Mouse (Mus musculus) midbrain, embryonic 15.5 days (tissue): ENCODE results near the gene Map3k6. TPM values are rescaled to one million over a fixed set of nuclear protein-coding genes. Genes with fewer than 3 reads are reported as not detected.

ENCODE experiments used
- ATAC-seq: fragments of 200-750 bp; cut with Nextera tagmentation; replicated peaks from 2 replicates; pipeline ENCODE4 v1.8.0; 2017; ENCODE audit warnings: moderate TSS enrichment
- H3K27ac ChIP-seq: fragments of 300-500 bp; sonication (generic); 2 replicates; pipeline ENCODE4 v1.5.1; 2015; ENCODE audit warnings: mild to moderate bottlenecking, inconsistent platforms
- H3K27me3 ChIP-seq: fragments of 300-500 bp; sonication (generic); replicated peaks from 2 replicates; pipeline ENCODE4 v1.6.1; 2015; ENCODE audit warnings: inconsistent platforms
- H3K36me3 ChIP-seq: fragments of 300-500 bp; sonication (generic); replicated peaks from 2 replicates; pipeline ENCODE4 v1.6.1; 2015; ENCODE audit warnings: inconsistent platforms
- H3K4me1 ChIP-seq: fragments of 300-500 bp; sonication (generic); 2 replicates; pipeline ENCODE4 v1.6.1; 2015; ENCODE audit warnings: inconsistent platforms
- H3K4me2 ChIP-seq: fragments of 300-500 bp; sonication (generic); 2 replicates; pipeline ENCODE4 v1.6.1; 2015; ENCODE audit warnings: inconsistent platforms, mild to moderate bottlenecking, moderate library complexity
- H3K4me3 ChIP-seq: fragments of 300-500 bp; sonication (generic); 2 replicates; pipeline ENCODE4 v1.5.1; 2015; ENCODE audit warnings: mild to moderate bottlenecking, inconsistent platforms
- H3K9ac ChIP-seq: fragments of 300-500 bp; sonication (generic); 2 replicates; pipeline ENCODE4 v1.6.1; 2015; ENCODE audit warnings: mild to moderate bottlenecking, inconsistent platforms
- H3K9me3 ChIP-seq: fragments of 300-500 bp; sonication (generic); 2 replicates; pipeline ENCODE4 v1.6.1; 2016; ENCODE audit warnings: inconsistent platforms
- WGBS: fragments of 180-500 bp; shearing (Covaris S2); methylation state at CpG from one replicate; pipeline ENCODE4 v1.1.7; 2015; ENCODE audit warnings: mixed read lengths; 5-methylcytosine and 5-hydroxymethylcytosine counted together
- polyA plus RNA-seq: library from polyadenylated mRNA; unstranded; fragments of >200 nt; fragmentation: Nextera tagmentation; extraction: Ambion mirVana; gene quantifications from 2 replicates; pipeline ENCODE4 v1.2.1, GENCODE M21; 2015

Map3k6 gene
- polyA plus RNA-seq: 1.6 and 2.0 TPM in 2 replicates

DNA sequence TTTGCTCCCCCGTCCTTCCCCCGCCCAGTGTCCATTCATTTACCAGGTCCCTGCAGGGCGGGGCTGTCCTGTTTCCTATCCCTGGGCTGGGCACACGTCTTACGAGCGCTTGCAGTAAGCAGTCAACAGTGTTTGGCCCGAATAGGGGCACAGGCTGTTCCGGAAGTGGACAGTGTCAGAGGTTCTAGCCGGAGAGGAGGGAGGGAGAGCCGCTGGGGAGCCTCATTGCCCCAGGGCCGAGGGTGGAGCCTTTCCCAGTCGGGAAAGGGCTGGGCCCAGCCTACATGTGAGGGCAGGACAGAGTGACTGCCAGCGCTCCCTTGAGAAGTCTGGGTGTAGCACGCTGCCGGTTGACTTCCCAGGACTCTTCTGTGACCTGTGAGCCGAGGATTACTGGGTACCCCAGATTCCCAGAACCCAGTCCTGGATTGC is at the start of gene Map3k6:
Gene Map3k6, plus strand, starts transcription at position 329 of the 432 bp plus-strand sequence.
- H3K9me3 ChIP-seq: no peaks in the 10 kb centered on the region
- H3K36me3 ChIP-seq: no peaks in the 10 kb centered on the region
- H3K4me2 ChIP-seq: peak within 1 kb of the TSS; percentile 74
- 9% methylated on average over 16 of the region's 16 CpGs for WGBS
- H3K27ac ChIP-seq: no peak within 1 kb of the TSS
- peak within 1 kb of the TSS; percentile 49 for H3K4me3 ChIP-seq
- 0 out of 2 replicates have a peak, but pooled peaks have one; percentile 21 for ATAC-seq
- H3K4me1 ChIP-seq: peaks cover 11% of the 10 kb centered on the region
- H3K27me3 ChIP-seq: peaks cover 50% of the 10 kb centered on the region
- peak within 1 kb of the TSS; percentile 36; the same call in 1 of the 2 replicates for H3K9ac ChIP-seq

- H3K27me3 ChIP-seq: no peaks in the 10 kb centered on the region
- no peak overlapping the region for H3K27ac ChIP-seq
- H3K36me3 ChIP-seq: peaks cover 11% of the 10 kb centered on the region; the same call in 1 of the 2 replicates
- peaks cover 38% of the 10 kb centered on the region for H3K4me1 ChIP-seq
- no peak overlapping the region for H3K4me2 ChIP-seq
- no peak for ATAC-seq
- 90% methylated on average over 11 of the region's 11 CpGs for WGBS
- no peak overlapping the region for H3K9ac ChIP-seq
- no peaks in the 10 kb centered on the region for H3K9me3 ChIP-seq
- H3K4me3 ChIP-seq: no peak overlapping the region
Observed at GRCm38 (mm10) chr4:133194482-133194881, 46.1 kb upstream of the Map3k6 start.

DNA sequence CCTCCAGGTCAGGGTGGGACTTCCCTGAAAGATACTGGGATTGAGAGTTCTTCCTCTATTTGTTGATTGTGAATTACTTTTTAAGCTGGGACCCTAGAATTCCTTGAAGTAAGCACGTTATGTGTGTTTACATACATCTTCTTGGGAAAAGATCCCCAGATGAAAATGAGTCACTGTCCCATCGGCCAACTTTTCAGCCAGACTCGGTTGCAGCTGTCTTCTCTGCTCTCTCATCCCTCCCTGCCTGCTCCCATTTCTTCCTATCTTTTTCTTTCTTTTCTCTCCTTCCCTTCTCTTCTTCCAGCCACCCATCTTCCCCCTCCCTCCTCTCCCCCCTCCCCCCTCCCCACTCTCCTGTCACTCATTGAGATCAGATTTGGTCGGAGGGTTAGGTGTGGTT is 45.6 kb upstream of the Map3k6 start:
- no peak overlapping the region for H3K4me2 ChIP-seq
- peaks cover 43% of the 10 kb centered on the region for H3K4me1 ChIP-seq
- no peak for ATAC-seq
- H3K36me3 ChIP-seq: peaks cover 11% of the 10 kb centered on the region; the same call in 1 of the 2 replicates
- no peak overlapping the region for H3K4me3 ChIP-seq
- no peak overlapping the region for H3K27ac ChIP-seq
- H3K9me3 ChIP-seq: no peaks in the 10 kb centered on the region
- WGBS: 69% methylated on average over 4 of the region's 4 CpGs
- no peaks in the 10 kb centered on the region for H3K27me3 ChIP-seq
- no peak overlapping the region for H3K9ac ChIP-seq

DNA sequence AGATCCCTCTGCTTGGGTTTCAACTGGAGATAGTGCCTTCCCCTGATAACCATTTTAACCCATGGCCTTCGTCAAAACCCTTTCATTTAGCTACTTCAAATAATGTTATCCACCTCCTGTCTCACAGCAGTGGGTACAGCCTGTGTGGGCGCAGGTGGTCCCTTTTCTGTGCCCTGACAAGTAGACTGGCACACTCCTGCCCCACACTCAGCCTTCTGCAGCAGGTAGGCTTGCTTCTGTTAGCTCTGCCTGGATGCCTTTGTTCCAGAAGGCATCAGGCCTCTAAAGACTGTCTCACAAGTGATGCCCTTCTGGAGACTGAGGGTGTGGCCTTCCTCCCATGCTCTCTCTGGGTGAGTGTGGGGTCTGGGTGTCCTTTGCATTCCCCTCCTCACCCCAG is 44.5 kb upstream of the Map3k6 start:
- Histone ChIP-seq H3K27me3 (no peaks in the 10 kb centered on the region), H3K36me3 (peaks cover 11% of the 10 kb centered on the region; the same call in 1 of the 2 replicates), H3K4me2 (no peak overlapping the region), H3K27ac (peak overlapping the region; percentile 84), H3K4me3 (no peak overlapping the region), H3K4me1 (peaks cover 54% of the 10 kb centered on the region), H3K9ac (no peak overlapping the region), H3K9me3 (no peaks in the 10 kb centered on the region)
- ATAC-seq: no peak
- 82% methylated on average over 2 of the region's 2 CpGs for WGBS

- Histone ChIP-seq H3K27me3 (no peaks in the 10 kb centered on the region), H3K27ac (peak overlapping the region; percentile 84), H3K4me3 (no peak overlapping the region), H3K4me1 (peaks cover 57% of the 10 kb centered on the region), H3K36me3 (peaks cover 8% of the 10 kb centered on the region; the same call in 1 of the 2 replicates), H3K9ac (no peak overlapping the region), H3K9me3 (no peaks in the 10 kb centered on the region), H3K4me2 (no peak overlapping the region)
- peak; percentile 45; the same call in 1 of the 2 replicates for ATAC-seq
- WGBS: 10% methylated on average over 7 of the region's 7 CpGs
Observed at GRCm38 (mm10) chr4:133196852-133197251, 43.8 kb upstream of the Map3k6 start.

- peak; percentile 19 for ATAC-seq
- Histone ChIP-seq H3K27me3 (no peaks in the 10 kb centered on the region), H3K4me3 (no peak overlapping the region), H3K4me2 (no peak overlapping the region), H3K4me1 (peaks cover 57% of the 10 kb centered on the region), H3K36me3 (peaks cover 5% of the 10 kb centered on the region; the same call in 1 of the 2 replicates), H3K9ac (no peak overlapping the region; the same call in 1 of the 2 replicates), H3K9me3 (no peaks in the 10 kb centered on the region), H3K27ac (peak overlapping the region; percentile 84)
- WGBS: 6% methylated on average over 5 of the region's 5 CpGs
Observed at GRCm38 (mm10) chr4:133197355-133197754, 43.3 kb upstream of the Map3k6 start.

DNA sequence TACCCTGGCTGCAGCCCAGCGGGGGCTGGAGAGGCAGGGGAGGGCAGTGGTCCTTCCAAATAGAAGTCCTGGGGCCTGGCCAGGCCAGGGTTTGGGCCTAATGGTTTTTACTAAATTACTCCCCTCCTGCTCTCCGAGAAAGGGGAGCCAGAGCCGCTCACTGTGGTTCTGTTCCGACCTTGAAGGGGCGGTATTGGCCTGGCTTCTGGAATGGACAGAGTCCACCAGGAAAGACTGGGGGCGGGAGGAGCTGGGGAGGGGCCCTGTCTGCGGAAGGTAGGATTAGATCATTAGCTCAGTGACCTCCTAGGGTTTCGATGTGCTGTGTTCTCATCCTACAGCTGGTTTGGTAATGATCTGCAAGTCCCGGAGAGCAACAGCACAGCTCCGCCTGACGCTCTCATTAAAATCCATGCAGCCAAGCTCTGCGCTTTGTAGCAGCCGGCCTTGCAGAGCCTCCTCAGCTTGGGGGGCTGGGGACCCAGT is 42.8 kb upstream of the Map3k6 start:
- peak; percentile 50; the same call in 1 of the 2 replicates for ATAC-seq
- peak overlapping the region; percentile 84 for H3K27ac ChIP-seq
- H3K4me2 ChIP-seq: no peak overlapping the region
- peaks cover 57% of the 10 kb centered on the region for H3K4me1 ChIP-seq
- H3K36me3 ChIP-seq: peaks cover 3% of the 10 kb centered on the region; the same call in 1 of the 2 replicates
- H3K9me3 ChIP-seq: no peaks in the 10 kb centered on the region
- 11% methylated on average over 13 of the region's 13 CpGs for WGBS
- H3K4me3 ChIP-seq: no peak overlapping the region
- H3K9ac ChIP-seq: no peak overlapping the region; the same call in 1 of the 2 replicates
- H3K27me3 ChIP-seq: no peaks in the 10 kb centered on the region

DNA sequence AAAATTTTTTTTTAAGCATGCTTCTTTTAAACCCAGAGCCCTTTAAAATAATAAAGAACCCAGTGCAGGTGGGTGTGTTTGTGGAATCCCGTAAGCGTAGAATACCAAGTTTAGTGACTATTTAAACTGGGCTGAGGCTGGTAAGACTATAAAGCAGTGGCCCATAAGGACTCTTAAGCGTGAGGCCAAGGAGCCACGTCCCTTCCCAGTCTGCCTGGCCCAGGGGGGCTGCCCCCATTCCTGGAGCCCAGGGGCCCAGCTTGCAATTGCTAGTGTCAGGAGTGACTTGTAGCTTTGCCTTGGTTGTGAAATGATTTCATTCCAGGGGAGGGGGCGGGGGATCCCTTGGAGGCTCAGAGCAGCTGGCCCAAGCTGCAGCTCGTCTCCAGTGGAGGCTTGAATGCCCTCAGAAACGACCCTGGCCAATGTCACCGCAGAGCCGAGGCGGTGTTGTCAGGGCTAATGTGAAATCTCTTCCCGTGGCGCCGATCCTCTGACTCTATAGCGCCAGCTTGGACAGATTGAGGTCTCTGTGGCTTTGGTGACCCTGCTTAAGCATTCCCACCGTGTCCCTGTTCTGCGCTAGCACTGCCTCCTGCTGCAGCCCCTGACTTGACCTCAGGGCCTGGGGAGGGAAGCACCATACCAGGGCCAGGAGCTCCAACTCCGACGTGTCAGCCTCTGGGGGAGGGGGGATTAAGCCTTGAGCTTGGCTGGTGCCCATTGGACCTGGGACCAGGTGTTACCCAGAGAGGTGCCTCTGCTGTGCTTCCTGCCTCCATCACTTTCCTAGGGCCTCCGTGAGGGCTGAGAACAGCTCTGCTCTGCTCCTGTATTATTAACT is 42.1 kb upstream of the Map3k6 start:
- peaks cover 2% of the 10 kb centered on the region; the same call in 1 of the 2 replicates for H3K36me3 ChIP-seq
- H3K9me3 ChIP-seq: no peaks in the 10 kb centered on the region
- H3K4me2 ChIP-seq: no peak overlapping the region
- no peaks in the 10 kb centered on the region for H3K27me3 ChIP-seq
- H3K4me1 ChIP-seq: peaks cover 59% of the 10 kb centered on the region
- H3K9ac ChIP-seq: 0 out of 2 replicates have a peak overlapping the region, but pooled peaks have one; percentile 2
- WGBS: 17% methylated on average over 19 of the region's 19 CpGs
- peak overlapping the region; percentile 84 for H3K27ac ChIP-seq
- no peak overlapping the region for H3K4me3 ChIP-seq
- ATAC-seq: no peak; the same call in 1 of the 2 replicates

GRCm38 (mm10) chr4:133199743-133200142 is 40.9 kb upstream of the Map3k6 start:
- Histone ChIP-seq H3K4me1 (peaks cover 68% of the 10 kb centered on the region), H3K9ac (no peak overlapping the region), H3K27me3 (no peaks in the 10 kb centered on the region), H3K27ac (no peak overlapping the region), H3K9me3 (no peaks in the 10 kb centered on the region), H3K36me3 (no peaks in the 10 kb centered on the region; the same call in 1 of the 2 replicates), H3K4me2 (no peak overlapping the region), H3K4me3 (no peak overlapping the region)
- ATAC-seq: no peak
- WGBS: 74% methylated on average over 6 of the region's 6 CpGs

DNA sequence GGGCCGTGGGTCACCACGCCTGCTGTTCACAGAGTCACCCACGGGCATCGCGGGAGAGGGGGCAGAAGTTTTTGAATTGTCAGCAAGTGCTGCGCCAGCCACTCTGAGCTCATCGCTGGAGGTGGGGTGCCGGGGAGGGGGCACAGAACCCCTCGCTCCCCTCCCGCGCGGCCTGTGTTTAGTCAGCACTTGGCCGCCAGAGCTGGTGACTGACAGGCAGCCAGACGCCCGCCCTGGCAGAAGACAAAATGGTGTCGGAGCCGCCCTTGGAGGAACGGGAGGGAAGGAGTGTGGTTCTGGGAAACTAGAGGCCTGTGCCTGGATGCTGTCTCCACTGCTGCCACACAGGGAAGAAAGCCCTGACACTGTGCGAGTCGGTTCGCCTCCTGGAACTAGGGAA is 40.3 kb upstream of the Map3k6 start:
- Histone ChIP-seq H3K4me2 (no peak overlapping the region), H3K4me3 (no peak overlapping the region), H3K9ac (no peak overlapping the region), H3K4me1 (peaks cover 71% of the 10 kb centered on the region), H3K36me3 (no peaks in the 10 kb centered on the region; the same call in 1 of the 2 replicates), H3K27ac (peak overlapping the region; percentile 6; the same call in 1 of the 2 replicates), H3K9me3 (no peaks in the 10 kb centered on the region), H3K27me3 (no peaks in the 10 kb centered on the region)
- WGBS: 42% methylated on average over 21 of the region's 21 CpGs
- no peak for ATAC-seq

- Histone ChIP-seq H3K27me3 (no peaks in the 10 kb centered on the region), H3K4me1 (peaks cover 67% of the 10 kb centered on the region), H3K9ac (no peak overlapping the region), H3K27ac (peak overlapping the region; percentile 6), H3K4me3 (no peak overlapping the region), H3K4me2 (no peak overlapping the region), H3K36me3 (no peaks in the 10 kb centered on the region; the same call in 1 of the 2 replicates), H3K9me3 (no peaks in the 10 kb centered on the region)
- WGBS: 63% methylated on average over 8 of the region's 8 CpGs
- ATAC-seq: no peak
Observed at GRCm38 (mm10) chr4:133201006-133201771, 39.4 kb upstream of the Map3k6 start.

- no peaks in the 10 kb centered on the region for H3K9me3 ChIP-seq
- no peak overlapping the region for H3K4me2 ChIP-seq
- no peaks in the 10 kb centered on the region for H3K27me3 ChIP-seq
- no peaks in the 10 kb centered on the region for H3K36me3 ChIP-seq
- no peak overlapping the region for H3K4me3 ChIP-seq
- no peak overlapping the region for H3K9ac ChIP-seq
- no peak for ATAC-seq
- no peak overlapping the region for H3K27ac ChIP-seq
- H3K4me1 ChIP-seq: peaks cover 56% of the 10 kb centered on the region
- 90% methylated on average over 3 of the region's 3 CpGs for WGBS
Observed at GRCm38 (mm10) chr4:133202254-133202653, 38.4 kb upstream of the Map3k6 start.
